Mouse (Mus musculus) lung, adult 2 months (tissue): Measurements from ENCODE around the gene Krtcap3.

ENCODE experiments used
- CTCF ChIP-seq: fragments of 200-500 bp; IDR thresholded peaks from 2 replicates; pipeline ENCODE4 v1.5.1; 2011; ENCODE audit warnings: mild to moderate bottlenecking, low read length, control low read depth; ENCODE audit not compliant: insufficient read depth
- POLR2A ChIP-seq: fragments of 200-500 bp; IDR thresholded peaks from 2 replicates; pipeline ENCODE4 v1.6.1; 2011; ENCODE audit warnings: low read depth, mild to moderate bottlenecking, control low read depth, low read length, borderline replicate concordance; ENCODE audit errors: extremely low read depth

GRCm38 (mm10) chr5:31273018-31273417 lies 21.5 kb downstream of the Krtcap3 start:
- TF ChIP-seq CTCF (no peak), POLR2A (no peak)
